Mouse (Mus musculus): ENCODE measurements around the gene Cenpm. TPM values are rescaled to one million over a fixed set of nuclear protein-coding genes. Genes with fewer than 3 reads are reported as not detected.
A peak's percentile ranks its signal among the peaks of the same experiment; 100 is the strongest.
"Not testable (repeated sequence)": the region's sequence is repeated elsewhere in the genome, so short reads cannot be mapped to it uniquely, and the experiment has no call there.

The Cenpm gene
- total RNA-seq, 2 experiments from 2014 or later: 24.9 to 32.9 TPM

DNA sequence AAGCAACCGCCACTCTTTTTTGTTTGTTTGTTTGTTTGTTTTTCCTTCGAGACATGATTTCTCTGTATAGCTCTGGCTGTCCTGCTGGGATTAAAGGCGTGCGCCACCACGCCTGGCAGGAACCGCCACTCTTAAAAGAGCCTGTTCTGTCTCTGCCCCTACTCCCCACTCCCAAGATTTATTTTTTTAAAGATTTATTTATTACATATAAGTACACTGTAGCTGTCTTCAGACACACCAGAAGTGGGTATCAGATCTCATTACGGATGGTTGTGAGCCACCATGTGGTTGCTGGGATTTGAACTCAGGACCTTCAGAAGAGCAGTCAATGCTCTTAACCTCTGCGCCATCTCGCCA lies 235 bp upstream of the Cenpm start:
- ATAC-seq (replicated peaks; ENCODE audit: poor library complexity): not testable (repeated sequence)

DNA sequence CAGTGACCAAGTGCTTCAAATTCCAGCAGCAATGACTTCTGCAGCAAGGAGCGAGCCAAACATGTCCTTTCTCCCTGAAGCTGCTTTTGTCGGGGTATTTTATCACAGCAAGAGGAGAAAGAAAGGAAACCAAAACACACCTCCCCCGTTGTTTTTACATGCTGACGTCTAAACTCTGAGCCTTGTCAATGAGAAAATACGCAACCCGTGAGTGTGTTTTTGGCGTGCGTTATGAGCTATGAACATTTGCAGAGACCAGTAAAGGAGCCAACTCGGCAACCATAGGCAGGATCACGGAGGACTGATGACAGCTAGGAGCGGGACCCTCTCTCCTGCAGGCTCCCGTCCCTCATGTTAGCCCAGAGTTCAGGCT lies 820 bp downstream of the Cenpm start:
- ATAC-seq (replicated peaks; ENCODE audit: poor library complexity): peak; percentile 22

DNA sequence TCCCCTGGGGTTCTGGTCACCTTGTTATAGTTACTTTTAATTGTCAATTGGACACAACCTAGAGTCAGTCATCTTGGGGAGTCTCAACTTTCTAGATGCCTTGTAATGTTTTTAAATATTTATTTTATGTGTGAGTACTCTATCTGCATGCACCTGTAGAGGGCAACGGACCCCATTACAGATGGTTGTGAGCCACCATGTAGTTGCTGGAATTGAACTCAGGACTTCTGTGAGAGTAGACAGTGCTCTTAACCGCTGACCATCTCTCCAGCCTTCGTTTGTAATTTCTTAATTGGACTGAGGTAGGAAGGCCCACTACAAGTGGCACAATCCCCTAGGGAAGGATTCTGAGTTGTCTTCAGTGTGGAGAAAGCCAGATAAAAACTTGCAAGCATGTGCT lies 1.2 kb downstream of the Cenpm start:
- no peak for ATAC-seq (replicated peaks; ENCODE audit: poor library complexity)

DNA sequence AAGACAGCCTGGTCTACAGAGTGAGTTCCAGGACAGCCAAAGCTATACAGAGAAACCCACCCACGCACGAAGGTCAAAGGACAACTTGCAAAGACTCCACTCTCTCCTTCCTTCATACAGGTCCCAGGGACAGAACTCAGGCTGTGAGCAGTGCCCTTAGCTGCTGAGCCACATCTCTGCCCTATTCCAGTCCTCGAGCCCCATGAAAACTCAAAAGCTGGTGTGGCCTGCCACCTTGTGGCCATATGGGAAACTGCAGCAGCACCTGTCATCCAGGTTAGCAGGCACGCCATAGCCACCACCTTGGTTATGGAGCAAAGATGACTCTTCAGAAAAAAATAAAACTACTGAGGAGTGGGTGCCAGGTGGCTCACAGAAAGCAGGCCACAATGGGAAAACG lies 8.0 kb downstream of the Cenpm start:
- peak; percentile 96 for ATAC-seq (replicated peaks; ENCODE audit: poor library complexity)

DNA sequence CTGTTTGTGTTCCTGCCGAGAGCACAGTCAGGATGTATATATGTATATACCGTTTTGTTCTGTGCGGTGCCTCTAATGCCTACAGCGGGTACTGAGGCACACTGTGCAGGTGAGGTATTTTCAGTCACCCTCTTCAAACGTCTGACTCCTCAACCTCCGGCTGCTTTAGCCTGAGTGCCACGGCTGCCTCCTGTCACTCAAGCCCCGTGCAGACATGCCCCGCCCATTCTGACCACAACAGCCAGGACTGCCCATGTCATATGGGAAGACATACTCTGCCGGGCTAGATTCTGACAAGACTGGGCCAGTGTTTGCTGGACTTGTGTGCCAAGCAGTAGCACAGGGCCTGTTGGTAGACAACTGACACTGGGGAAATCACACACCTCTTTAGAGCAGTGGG lies 8.9 kb downstream of the Cenpm start:
- peak; percentile 60 for ATAC-seq (replicated peaks; ENCODE audit: poor library complexity)

DNA sequence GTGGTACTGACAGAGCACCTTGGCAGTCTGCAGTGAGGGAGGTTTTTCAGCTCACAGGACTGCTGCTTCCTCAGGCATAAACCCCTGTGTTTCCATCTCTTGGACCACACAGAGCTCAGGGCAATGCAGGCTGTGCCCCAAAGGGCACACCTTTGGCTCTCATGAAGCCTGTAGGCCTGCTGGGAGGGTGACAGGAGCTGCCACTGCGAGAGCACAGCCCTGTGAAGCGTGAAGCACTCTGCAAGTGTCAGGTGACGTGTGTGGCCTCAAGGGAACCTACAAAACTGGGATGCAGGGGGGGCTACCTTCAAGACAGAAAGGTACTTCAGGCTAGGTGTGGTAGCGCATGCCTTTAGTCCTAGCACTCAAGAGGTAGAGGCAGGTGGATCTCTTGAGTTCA lies 11.9 kb downstream of the Cenpm start:
- ATAC-seq (replicated peaks; ENCODE audit: poor library complexity): no peak

DNA sequence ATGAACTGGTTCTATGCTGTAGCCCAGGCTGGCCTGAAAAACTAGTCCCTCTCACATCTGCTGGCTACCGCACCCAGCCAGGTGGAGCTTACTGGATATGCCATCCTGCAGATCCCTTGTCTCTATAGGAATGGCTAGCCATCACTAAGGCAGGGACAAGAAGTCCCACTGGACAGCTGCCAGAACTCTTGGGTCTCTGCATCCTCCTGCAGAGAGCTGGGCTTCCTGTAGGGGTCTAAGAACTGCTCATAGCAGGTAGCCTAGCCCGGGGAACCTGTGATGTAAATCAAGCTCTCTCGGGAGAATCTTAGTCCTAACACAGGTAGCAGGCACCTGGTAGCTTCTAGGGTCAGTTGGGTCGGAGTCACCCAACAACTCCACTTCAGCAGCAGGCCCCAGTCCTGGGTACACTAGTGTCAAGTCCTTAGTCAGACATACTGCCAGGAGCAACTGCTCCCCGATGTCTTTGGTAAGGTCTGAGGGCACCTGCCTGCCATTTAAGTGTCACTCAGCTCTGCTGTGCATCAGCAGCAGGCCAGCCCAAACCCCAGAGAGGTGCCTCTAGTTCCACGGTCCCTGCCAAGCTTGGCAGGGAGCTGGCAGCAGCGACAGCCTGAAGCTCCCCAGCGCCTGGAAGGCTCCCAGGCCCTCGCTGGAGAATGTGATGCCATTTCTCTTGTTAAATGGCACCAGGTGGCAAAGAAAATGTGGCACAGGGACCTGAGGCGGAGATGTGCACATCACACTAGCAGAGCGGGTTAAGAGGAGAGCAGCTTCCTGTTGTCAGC lies 12.8 kb downstream of the Cenpm start:
- no peak for ATAC-seq (replicated peaks; ENCODE audit: poor library complexity)

DNA sequence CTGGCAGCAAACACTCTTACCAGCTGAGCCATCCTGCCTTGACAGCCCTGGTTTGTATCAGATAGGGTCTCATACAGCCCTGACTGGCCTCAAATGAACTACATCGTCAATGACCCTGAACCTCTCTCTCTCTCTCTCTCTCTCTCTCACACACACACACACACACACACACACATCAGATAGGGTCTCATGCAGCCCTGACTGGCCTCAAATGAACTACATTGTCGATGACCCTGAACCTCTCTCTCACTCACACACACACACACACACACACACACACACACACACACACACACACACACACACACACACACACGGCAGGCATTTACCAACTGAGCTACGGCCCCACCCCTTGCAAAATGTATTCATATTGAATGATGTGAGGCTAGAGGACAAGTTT lies 13.4 kb downstream of the Cenpm start:
- ATAC-seq (replicated peaks; ENCODE audit: poor library complexity): no peak

DNA sequence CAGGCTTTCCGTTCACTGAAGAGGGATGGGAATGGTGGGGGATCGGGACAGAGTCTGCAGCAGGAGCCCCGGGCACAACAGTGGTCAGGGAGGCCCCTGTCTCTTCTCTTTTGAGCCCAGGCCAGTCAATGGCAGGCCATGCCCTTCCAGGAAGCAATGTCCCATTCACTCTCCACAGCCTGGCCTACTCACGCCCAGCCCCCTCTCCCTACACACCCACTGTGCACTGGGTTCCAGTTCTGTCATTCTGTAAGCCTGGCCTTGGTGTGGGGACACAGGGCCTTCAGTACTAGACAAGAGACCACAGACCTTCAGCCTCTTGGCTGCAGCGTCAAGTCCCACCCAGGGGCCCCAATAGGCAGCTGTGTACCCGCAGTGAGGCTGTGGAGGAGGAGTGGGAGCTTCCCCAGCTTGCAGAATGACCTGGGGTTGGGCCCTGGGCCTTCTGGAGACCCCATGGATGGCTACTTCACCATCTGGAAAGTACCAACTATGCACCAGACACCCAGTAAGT lies 14.4 kb downstream of the Cenpm start:
- no peak for ATAC-seq (replicated peaks; ENCODE audit: poor library complexity)

DNA sequence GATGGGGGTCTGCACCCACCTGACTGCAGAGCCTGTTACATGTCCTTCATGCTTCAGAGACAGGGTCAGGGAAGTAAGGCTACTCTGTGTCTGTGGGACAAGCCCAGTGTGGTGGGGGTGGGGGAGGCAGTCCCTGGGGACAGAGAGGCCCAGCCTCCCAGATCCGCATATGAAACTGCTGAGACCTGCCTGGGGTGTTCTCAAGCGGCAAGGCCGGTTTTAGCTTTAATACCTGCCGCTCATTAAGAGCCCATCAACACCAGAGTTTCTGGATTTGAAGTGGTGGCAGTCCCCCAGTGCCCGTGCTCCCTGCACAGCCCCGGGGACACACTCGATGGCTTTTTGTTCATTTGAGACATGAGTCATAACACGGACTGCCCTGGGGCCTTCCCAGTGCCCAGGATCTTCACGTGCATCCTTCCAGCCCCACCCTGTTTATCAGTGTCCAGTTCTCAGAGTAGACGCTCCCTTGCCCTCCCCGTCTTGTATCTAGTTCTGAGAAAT lies 15.0 kb downstream of the Cenpm start:
- ATAC-seq (replicated peaks; ENCODE audit: poor library complexity): no peak

DNA sequence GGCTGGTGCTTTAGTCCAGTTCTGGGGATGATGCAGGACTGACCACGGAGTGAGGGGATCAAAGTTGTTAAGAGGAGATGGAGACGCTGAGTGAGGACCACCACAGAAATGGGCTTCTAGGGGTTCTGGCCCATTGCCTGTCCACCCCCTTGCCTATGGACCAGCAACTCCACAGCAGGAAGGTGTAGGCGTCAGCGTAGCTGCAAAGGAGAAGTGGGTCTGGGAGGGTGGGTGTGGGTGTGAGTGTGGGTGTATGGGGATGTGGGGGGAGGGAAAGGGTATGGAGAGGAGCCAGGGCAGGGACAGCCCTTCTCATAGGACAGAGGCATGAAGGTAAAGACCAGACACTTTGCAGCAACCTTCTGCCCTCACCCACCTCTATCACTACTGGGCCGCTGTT lies 18.8 kb downstream of the Cenpm start:
- ATAC-seq (replicated peaks; ENCODE audit: poor library complexity): no peak

DNA sequence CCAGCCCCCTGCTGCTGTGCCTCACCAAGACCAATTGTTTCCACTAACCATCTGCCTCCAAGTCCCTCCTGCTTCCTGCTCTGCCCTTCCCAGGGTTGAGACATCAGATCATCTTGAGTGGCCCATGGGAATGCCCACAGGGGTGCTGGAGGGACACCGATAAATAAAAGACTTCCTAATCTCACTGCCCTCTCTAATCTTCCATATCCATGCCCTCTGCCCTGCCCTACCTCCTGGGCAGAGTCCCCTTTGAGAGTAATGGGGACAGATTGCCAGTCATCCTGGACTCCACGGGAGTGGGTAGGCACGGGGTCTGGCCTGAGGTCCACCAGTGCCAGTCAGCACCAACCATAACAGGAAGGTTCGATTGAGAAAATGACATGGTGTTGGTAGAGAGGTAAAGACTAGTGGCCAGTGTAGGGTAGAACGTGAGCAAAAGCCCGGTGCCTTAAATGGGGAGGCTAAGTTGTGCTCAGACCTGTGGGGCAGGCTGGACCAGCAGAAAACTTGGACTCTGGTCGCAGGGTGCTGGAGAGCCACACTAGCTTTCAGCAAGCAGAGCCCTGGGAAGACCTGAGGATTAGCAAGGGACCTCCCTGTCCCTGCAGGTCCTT lies 19.8 kb downstream of the Cenpm start:
- peak; percentile 24 for ATAC-seq (replicated peaks; ENCODE audit: poor library complexity)

DNA sequence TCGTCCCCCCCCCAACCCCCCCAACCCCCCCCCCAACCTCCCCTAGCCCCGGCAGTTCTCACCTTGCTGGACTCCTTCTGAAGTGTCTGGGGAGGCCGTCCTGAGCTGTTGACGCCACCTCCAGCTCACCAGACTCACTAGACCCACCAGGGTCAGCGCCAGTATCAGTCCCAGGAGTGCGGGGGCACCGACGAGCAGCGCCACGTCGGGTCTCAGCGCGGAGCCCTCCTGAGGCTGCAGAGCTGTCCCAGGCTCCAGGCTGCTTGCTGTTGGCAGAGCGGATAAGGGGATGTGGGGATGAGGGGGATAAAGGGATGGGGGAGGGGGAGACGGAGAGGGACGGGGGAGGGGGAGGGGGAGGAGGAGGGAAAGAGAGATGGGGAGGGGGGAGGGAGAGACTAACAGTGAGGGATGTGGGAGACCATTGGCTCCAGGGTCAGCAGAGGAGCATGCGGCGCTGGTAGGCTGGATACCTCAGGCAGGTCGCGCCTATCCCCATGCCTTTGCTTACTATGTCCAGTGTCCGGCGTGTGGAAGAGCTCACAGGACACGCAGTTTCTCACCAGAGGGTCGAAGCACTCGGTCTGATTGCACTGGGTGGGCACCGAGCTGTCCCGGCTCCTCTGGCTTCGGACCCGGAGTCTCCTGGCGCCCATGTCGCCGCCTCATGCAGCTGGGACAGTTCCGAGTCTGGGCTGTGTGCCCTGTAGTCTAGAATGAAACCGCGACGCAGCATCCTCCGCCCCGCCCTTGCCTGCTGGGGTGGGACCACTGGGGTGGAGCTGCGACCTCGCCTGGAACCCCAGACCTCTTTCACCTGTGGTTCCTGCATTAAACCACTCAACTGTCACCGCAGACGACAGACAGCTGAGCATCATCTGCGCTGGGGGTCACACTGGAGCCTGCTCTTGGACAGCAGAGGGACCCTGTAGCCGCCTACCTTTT lies 20.6 kb downstream of the Cenpm start, which contains the start of gene Tnfrsf13c:
TSS of gene Tnfrsf13c (minus strand) at position 713 of the 945 bp plus-strand sequence.
- ATAC-seq (replicated peaks; ENCODE audit: poor library complexity): peak; percentile 81

DNA sequence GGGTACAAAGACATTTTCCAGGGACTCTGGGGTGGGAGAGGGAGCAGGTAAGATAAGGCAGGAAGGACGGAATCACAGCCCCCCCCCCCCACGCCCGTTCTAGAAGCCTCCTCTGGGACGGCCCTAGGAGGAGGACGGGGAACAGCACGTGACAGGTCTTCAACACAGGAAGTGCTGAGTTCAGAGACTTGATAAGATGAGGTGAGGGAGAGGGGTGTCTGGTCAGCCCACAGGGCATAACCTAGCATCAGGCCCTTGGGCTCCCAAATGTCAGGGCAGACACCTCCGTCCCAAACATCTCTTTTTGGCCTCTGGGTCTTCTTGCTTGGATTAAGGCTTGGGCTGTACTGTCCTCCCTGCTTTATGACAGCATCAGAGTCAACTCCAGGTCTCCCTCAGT lies 21.3 kb downstream of the Cenpm start:
- ATAC-seq (replicated peaks; ENCODE audit: poor library complexity): no peak

DNA sequence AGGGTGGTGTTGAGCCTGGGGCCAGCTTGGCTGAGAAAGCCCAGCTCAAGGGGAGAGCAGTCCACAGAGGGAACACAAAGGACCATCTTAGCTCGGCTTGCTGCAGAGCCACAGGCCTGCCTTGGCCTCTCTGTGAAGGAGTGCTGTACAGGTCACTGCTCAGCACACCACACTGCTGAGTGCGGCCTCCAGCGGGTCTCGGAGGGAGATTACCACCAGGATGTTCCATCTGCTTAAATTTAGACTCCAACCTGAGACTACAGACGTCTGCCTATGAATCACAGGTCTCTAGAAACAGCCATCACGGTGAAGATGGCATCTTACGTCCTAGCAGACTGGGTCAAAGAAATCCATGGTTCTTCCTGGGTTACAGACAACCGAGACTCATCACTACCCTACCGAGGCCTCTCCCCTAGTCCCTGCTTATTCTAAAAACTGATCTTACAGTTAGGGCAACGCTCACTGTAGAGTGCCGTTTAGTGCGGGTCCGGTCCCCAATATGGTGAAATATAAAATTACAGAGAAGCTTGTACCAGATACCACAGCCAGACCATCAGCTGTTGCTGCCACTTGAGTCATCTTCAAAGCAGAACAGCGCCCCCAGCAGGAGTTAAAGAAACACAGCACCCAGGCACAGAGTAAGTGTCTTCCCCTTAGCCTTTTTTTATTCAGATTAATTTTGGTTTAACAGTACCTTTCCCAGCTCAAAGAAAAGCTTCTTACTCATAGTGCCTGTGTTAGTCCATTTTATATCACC lies 23.3 kb downstream of the Cenpm start:
- no peak for ATAC-seq (replicated peaks; ENCODE audit: poor library complexity)

DNA sequence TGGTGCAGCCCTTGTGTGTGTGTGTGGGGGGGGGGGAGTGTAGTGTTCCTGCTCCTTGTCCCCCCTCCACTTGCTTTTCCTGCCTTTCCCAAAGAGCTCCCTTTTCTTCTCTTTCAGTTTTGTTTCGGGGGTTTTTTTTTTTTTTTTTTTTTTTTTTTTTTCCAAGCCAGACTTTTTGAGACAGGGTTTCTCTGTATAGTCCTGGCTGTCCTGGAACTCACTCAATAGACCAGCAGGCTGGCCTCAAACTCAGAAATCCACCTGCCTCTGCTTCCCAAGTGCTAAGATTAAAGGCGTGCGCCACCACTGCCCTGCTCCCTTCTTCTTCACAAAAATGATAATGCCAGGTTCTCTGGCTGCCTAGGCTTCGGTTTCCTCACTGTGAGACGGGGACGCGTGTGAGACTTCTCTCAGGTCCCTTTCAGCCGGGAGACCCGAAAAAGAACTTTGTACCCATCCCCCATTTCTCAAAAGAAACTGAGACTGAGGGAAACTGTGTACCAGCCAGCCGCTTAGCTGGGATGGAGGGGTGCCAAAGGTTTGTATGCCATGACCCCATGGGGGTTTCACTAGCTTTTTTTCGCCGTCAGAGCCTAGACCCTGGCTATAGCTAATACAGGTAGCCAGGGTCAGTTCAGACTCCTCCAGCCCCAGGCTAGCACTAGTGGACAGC lies 24.4 kb downstream of the Cenpm start:
- ATAC-seq (replicated peaks; ENCODE audit: poor library complexity): no peak

DNA sequence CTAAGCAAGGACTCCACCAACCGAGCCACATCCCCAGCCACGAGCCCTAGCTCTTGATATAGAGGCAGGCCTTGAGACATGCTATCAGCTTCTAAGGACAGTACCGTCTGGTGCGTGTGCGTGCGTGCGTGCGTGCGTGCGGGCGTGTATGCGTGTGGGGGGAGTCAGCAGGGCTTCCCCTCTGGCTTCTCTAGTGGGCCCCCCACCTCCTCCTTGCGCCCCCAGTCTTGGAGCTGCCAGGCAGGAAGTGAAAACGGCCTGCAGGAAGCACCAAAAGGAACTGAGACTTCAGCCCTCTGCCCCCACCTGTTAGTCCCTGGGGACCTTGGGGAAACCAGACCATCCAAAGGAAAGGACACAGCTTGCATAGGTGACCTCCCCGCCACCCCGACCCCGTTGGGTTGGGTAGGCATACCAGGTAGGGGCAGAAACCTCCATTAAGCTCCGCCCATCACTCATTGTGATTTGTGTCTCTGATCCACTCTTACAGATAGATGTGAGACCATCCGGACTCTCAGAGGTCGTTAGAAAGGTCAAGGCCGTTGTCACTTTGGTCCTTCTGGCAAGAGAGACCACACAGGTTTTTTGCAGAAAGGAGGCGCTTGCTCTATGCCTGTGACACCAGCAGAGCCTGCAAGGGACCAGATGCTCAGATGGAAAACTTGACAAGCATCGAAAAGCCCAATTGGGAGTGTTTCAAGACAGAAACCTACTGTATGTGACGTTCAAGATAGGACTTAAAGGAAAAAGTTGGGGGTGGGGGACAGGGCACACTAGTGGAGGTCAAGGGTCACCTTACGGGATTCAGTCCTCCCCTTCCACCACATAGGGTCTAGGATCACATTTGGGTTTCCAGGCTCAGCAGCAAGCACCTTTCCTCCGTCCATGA lies 25.5 kb downstream of the Cenpm start:
- ATAC-seq (replicated peaks; ENCODE audit: poor library complexity): peak; percentile 68

DNA sequence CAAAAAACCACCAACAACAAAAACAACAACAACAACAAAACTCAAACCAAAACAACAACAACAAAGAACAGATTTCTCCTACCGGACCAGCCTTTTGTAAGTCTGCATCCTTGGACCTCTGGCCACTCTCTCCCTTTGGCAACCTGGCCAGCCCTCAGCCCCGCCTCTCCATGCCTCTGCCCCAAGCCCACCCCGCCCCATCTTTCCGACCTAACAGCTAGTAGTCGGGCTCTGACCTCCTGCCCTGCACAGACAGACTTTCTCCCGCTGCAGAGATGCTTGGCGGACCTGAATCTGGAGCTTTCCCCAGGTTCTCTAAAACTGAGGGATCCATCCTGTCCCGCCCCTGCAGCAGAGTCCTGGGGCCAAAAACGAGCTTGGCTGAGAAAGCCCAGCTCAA lies 26.6 kb downstream of the Cenpm start:
- ATAC-seq (replicated peaks; ENCODE audit: poor library complexity): no peak

DNA sequence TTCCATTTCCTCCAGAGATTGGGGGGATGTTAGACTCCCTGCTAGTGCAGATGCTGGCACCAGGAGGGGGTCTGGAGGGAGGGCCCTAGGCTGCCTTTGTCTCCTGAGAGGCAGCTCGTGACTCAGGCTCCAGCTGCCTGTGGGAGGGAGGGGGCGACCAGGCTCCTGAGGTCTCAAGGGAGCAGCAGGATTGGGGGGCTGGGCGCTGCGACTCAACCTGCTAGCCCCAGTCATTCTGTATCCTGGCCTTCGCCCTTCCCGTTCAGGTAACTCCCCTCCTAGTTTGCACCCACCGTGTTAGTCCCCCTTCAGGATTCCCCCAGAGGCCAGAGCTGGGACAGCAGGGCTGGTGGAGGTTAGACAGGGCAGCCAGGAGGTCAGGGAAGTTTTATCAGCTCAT lies 27.5 kb downstream of the Cenpm start:
- ATAC-seq (replicated peaks; ENCODE audit: poor library complexity): 0 out of 2 replicates have a peak, but pooled peaks have one; percentile 30

All from megakaryocyte progenitor cell, adult 5-6 weeks (primary cell).